Comparison of ENCODE assay signal across 12 mouse cellular contexts in genomic region chr16:85144401-85144800, GRCm38 (mm10).
"Had no signal": no experiment of that assay in that cellular context is flagged by ENCODE, and none has a peak within 500 bp of the region (broad histone marks: within the 10 kb centered on the region; RNA-seq: fewer than 3 reads in every experiment).

No protein-coding gene starts in this region.

- H3K27me3 ChIP-seq: limb, embryonic 12.5 days; midbrain, embryonic 12.5 days; neural tube, embryonic 13.5 days had no signal

- H3K9ac ChIP-seq: limb, embryonic 12.5 days; liver, embryonic 14.5 days; midbrain, embryonic 12.5 days; neural tube, embryonic 13.5 days had no signal

- H3K9me3 ChIP-seq: limb, embryonic 12.5 days; midbrain, embryonic 12.5 days; neural tube, embryonic 13.5 days had no signal

- H3K4me3 ChIP-seq: limb, embryonic 12.5 days; midbrain, embryonic 12.5 days; neural tube, embryonic 13.5 days had no signal

- H3K27ac ChIP-seq: limb, embryonic 12.5 days; liver, embryonic 14.5 days; midbrain, embryonic 12.5 days; neural tube, embryonic 13.5 days had no signal

- H3K36me3 ChIP-seq: midbrain, embryonic 12.5 days had no signal

- H3K4me2 ChIP-seq: limb, embryonic 12.5 days; midbrain, embryonic 12.5 days; neural tube, embryonic 13.5 days had no signal

- DNase-seq: kidney, postnatal 25 days; layer of hippocampus, adult 9-11 months; layer of hippocampus, postnatal 36 days; liver; lung, adult 18-20 months; right cerebral cortex, postnatal 4 days; thymus, adult 18-20 months; thymus, postnatal 14 days had no signal
